Mouse (Mus musculus) lung, embryonic 16.5 days (tissue): Measurements from ENCODE around the gene C87977. TPM values are rescaled to one million over a fixed set of nuclear protein-coding genes. Genes with fewer than 3 reads are reported as not detected.
"Not testable (repeated sequence)": the region's sequence is repeated elsewhere in the genome, so short reads cannot be mapped to it uniquely, and the experiment has no call there.

Experiments
- ATAC-seq: fragments of 200-750 bp; cut with Nextera tagmentation; 2 replicates; pipeline ENCODE4 v1.8.0; 2017; ENCODE audit warnings: low read depth, mild to moderate bottlenecking, moderate library complexity
- H3K27ac ChIP-seq: fragments of 300-500 bp; sonication (generic); 2 replicates; pipeline ENCODE4 v1.5.1; 2014; ENCODE audit warnings: mild to moderate bottlenecking, control low read depth, low read length
- H3K27me3 ChIP-seq: fragments of 300-500 bp; sonication (generic); 2 replicates; pipeline ENCODE4 v1.6.1; 2014; ENCODE audit warnings: low read depth, low read length, mixed read lengths; ENCODE audit not compliant: control insufficient read depth, insufficient read depth
- H3K36me3 ChIP-seq: fragments of 300-500 bp; sonication (generic); 2 replicates; pipeline ENCODE4 v1.6.1; 2014; ENCODE audit warnings: low read length; ENCODE audit not compliant: control insufficient read depth, insufficient read depth
- H3K4me1 ChIP-seq: fragments of 300-500 bp; sonication (generic); replicated peaks from 2 replicates; pipeline ENCODE4 v1.6.1; 2014; ENCODE audit warnings: low read length, mixed read lengths; ENCODE audit not compliant: control insufficient read depth, insufficient read depth
- H3K4me2 ChIP-seq: fragments of 300-500 bp; sonication (generic); 2 replicates; pipeline ENCODE4 v1.6.1; 2014; ENCODE audit warnings: low read depth, low read length, control low read depth
- H3K4me3 ChIP-seq: fragments of 300-500 bp; sonication (generic); 2 replicates; pipeline ENCODE4 v1.5.1; 2014; ENCODE audit warnings: mild to moderate bottlenecking, low read length, control low read depth
- H3K9ac ChIP-seq: fragments of 300-500 bp; sonication (generic); 2 replicates; pipeline ENCODE4 v1.6.1; 2014; ENCODE audit warnings: low read length, control low read depth
- H3K9me3 ChIP-seq: fragments of 300-500 bp; sonication (generic); 2 replicates; pipeline ENCODE4 v1.6.1; 2016; ENCODE audit warnings: low read length; ENCODE audit not compliant: control insufficient read depth
- WGBS: fragments of 180-500 bp; shearing (Covaris S2); extraction: QIAGEN DNeasy Blood & Tissue Kit; methylation state at CpG from one replicate; pipeline ENCODE4 v1.1.7; 2014; 5-methylcytosine and 5-hydroxymethylcytosine counted together
- polyA plus RNA-seq: library from polyadenylated mRNA; unstranded; fragments of >200 nt; fragmentation: Nextera tagmentation; extraction: Ambion mirVana; gene quantifications from 2 replicates; pipeline ENCODE4 v1.2.1, GENCODE M21; 2015

Gene C87977
- polyA plus RNA-seq, result not detected in 2 replicates

- 78% methylated on average over 1 of the region's 1 CpGs for WGBS
- H3K9me3 ChIP-seq, H3K36me3 ChIP-seq, H3K27ac ChIP-seq, H3K27me3 ChIP-seq, H3K4me1 ChIP-seq, H3K4me2 ChIP-seq, H3K4me3 ChIP-seq, H3K9ac ChIP-seq, ATAC-seq: not testable (repeated sequence)
Measured at GRCm38 (mm10) chr4:144213218-144213617, at the start of gene C87977. Gene C87977 (minus strand): TSS chr4:144213318.

- not testable (repeated sequence) for H3K36me3 ChIP-seq, H3K27me3 ChIP-seq, H3K9me3 ChIP-seq, H3K9ac ChIP-seq, H3K27ac ChIP-seq, H3K4me2 ChIP-seq, ATAC-seq, H3K4me1 ChIP-seq, H3K4me3 ChIP-seq
Measured at GRCm38 (mm10) chr4:144254768-144255167, 41.6 kb upstream of the C87977 start.

DNA sequence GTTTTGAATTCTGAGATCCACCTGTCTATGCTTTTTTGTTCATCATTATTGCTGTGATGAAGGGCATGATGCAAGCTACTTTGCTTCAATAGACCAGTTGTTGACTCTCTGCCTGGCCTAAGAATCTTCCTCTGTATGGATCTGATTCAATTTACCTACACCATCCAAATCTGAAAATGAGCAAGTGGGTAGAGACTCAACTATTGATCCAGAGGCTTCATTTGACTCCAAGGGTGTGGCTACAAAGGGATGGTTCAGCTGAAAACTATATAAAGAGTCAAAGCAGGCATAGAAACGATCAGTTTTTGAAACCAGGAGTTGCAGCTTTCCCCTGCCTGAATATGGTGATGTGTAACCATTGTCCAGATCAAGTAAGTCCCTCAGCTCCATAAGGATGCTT is 22.7 kb downstream of the C87977 start, which contains the start of gene Oog2:
TSS of gene Oog2 (plus strand) at position 301 of the 400 bp plus-strand sequence.
- H3K9me3 ChIP-seq, result 0 out of 2 replicates have a peak, but pooled peaks cover 2% of the 10 kb centered on the region
- no peak within 1 kb of the TSS for H3K9ac ChIP-seq
- no peaks in the 10 kb centered on the region for H3K4me1 ChIP-seq
- no peak for ATAC-seq
- no peaks in the 10 kb centered on the region for H3K27me3 ChIP-seq
- H3K4me3 ChIP-seq, result no peak within 1 kb of the TSS
- no peaks in the 10 kb centered on the region for H3K36me3 ChIP-seq
- no peak within 1 kb of the TSS for H3K27ac ChIP-seq
- WGBS, result 24% methylated on average over 1 of the region's 1 CpGs
- H3K4me2 ChIP-seq, result no peak within 1 kb of the TSS

DNA sequence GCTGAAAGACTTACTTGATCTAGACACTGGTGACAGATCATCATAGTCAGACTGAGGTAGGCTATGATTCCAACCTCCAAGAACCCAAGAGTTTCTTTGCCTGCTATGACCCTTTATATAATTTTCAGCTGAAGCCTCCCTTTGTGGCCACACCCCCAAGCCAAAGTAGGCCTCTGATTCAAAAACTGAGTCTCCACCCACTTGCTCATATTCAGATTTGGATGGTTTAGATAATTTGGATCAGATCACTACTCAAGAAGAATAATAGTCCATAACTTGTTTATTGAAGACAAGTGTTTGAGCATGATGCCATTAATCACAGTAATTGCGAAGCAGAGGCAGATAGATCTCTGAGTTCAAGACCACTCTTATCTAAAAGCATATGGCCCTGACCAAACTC is 50.6 kb downstream of the C87977 start, which contains the start of gene Oog3:
TSS of gene Oog3 (minus strand) at position 101 of the 400 bp plus-strand sequence.
- H3K27ac ChIP-seq, result no peak within 1 kb of the TSS
- no peak within 1 kb of the TSS for H3K9ac ChIP-seq
- peaks cover 5% of the 10 kb centered on the region; the same call in 1 of the 2 replicates for H3K9me3 ChIP-seq
- H3K4me3 ChIP-seq, result no peak within 1 kb of the TSS
- no peaks in the 10 kb centered on the region for H3K4me1 ChIP-seq
- no peaks in the 10 kb centered on the region for H3K36me3 ChIP-seq
- H3K4me2 ChIP-seq, result no peak within 1 kb of the TSS
- WGBS, result 60% methylated on average over 1 of the region's 1 CpGs
- no peak for ATAC-seq
- no peaks in the 10 kb centered on the region for H3K27me3 ChIP-seq

Other genes starting within 250 kb of the C87977 start
- gene Gm13101, start 246.4 kb downstream of the C87977 start, polyA plus RNA-seq, result not detected in 2 replicates
- gene Pramef17, start 218.9 kb downstream of the C87977 start, polyA plus RNA-seq, result not detected in 2 replicates
- gene Pramel4, start 154.2 kb downstream of the C87977 start, polyA plus RNA-seq, result not detected in 2 replicates
- gene Gm13102, start 106.8 kb downstream of the C87977 start, polyA plus RNA-seq, result not detected in 2 replicates
- gene Oog3, start 50.7 kb downstream of the C87977 start, polyA plus RNA-seq, result not detected in 2 replicates
- not detected in 2 replicates for gene Oog2, start 22.6 kb downstream of the C87977 start, polyA plus RNA-seq
- not detected in 2 replicates for gene Pramel5, start 67.2 kb upstream of the C87977 start, polyA plus RNA-seq
- not detected in 2 replicates for gene Gm13128, start 116.9 kb upstream of the C87977 start, polyA plus RNA-seq
- gene Gm13119, start 144.6 kb upstream of the C87977 start, polyA plus RNA-seq, result not detected in 2 replicates
- not detected in 2 replicates for gene Pramef20, start 164.6 kb upstream of the C87977 start, polyA plus RNA-seq
- gene Pramef12, start 195.1 kb upstream of the C87977 start, polyA plus RNA-seq, result 0.06 and 0.09 TPM in 2 replicates
- gene 1700012P22Rik, start 225.5 kb upstream of the C87977 start, polyA plus RNA-seq, result not detected in 2 replicates
- gene Gm9944, start 240.0 kb upstream of the C87977 start, polyA plus RNA-seq, result not detected in 2 replicates